Mouse (Mus musculus): Measurements from ENCODE around the gene 4930539E08Rik.
A peak's percentile ranks its signal among the peaks of the same experiment; 100 is the strongest.

The 4930539E08Rik gene

GRCm38 (mm10) chr17:28930392-28931074, 15.4 kb upstream of the 4930539E08Rik start:
- DNase-seq (ENCODE audit: low spot score), result peak; percentile 82

GRCm38 (mm10) chr17:28929369-28929768, 14.2 kb upstream of the 4930539E08Rik start:
- no peak for DNase-seq (ENCODE audit: low spot score)

- no peak for DNase-seq (ENCODE audit: low spot score)
These were observed 12.9 kb upstream of the 4930539E08Rik start for GRCm38 (mm10) chr17:28928004-28928403.

- no peak for DNase-seq (ENCODE audit: low spot score)
These were observed 11.9 kb upstream of the 4930539E08Rik start for GRCm38 (mm10) chr17:28926866-28927635.

GRCm38 (mm10) chr17:28926380-28926779, 11.3 kb upstream of the 4930539E08Rik start:
- DNase-seq (ENCODE audit: low spot score), result peak; percentile 34

GRCm38 (mm10) chr17:28924957-28925595, 10.0 kb upstream of the 4930539E08Rik start:
- DNase-seq (ENCODE audit: low spot score), result no peak

- DNase-seq (ENCODE audit: low spot score), result no peak
These were observed 7.0 kb upstream of the 4930539E08Rik start for GRCm38 (mm10) chr17:28922096-28922495.

- DNase-seq (ENCODE audit: low spot score), result peak; percentile 52
These were observed 6.0 kb upstream of the 4930539E08Rik start for GRCm38 (mm10) chr17:28921086-28921485.

GRCm38 (mm10) chr17:28916520-28916919, 1.4 kb upstream of the 4930539E08Rik start:
- no peak for DNase-seq (ENCODE audit: low spot score)

- DNase-seq (ENCODE audit: low spot score), result no peak
These were observed 1.2 kb downstream of the 4930539E08Rik start for GRCm38 (mm10) chr17:28913940-28914339.

GRCm38 (mm10) chr17:28913200-28913599, 1.9 kb downstream of the 4930539E08Rik start:
- peak; percentile 17 for DNase-seq (ENCODE audit: low spot score)

GRCm38 (mm10) chr17:28910139-28910538, 5.0 kb downstream of the 4930539E08Rik start:
- no peak for DNase-seq (ENCODE audit: low spot score)

GRCm38 (mm10) chr17:28909252-28909941, 5.7 kb downstream of the 4930539E08Rik start:
- DNase-seq (ENCODE audit: low spot score), result no peak

GRCm38 (mm10) chr17:28907959-28908358, 7.2 kb downstream of the 4930539E08Rik start:
- DNase-seq (ENCODE audit: low spot score), result no peak

GRCm38 (mm10) chr17:28905377-28905916, 9.7 kb downstream of the 4930539E08Rik start:
- DNase-seq (ENCODE audit: low spot score), result no peak

GRCm38 (mm10) chr17:28904546-28905376, 10.4 kb downstream of the 4930539E08Rik start:
- DNase-seq (ENCODE audit: low spot score), result no peak

GRCm38 (mm10) chr17:28901559-28901958, 13.6 kb downstream of the 4930539E08Rik start:
- DNase-seq (ENCODE audit: low spot score), result no peak

- DNase-seq (ENCODE audit: low spot score), result no peak
These were observed 15.7 kb downstream of the 4930539E08Rik start for GRCm38 (mm10) chr17:28899427-28899826.

- DNase-seq (ENCODE audit: low spot score), result no peak
These were observed 16.9 kb downstream of the 4930539E08Rik start for GRCm38 (mm10) chr17:28898249-28898648.

- DNase-seq (ENCODE audit: low spot score), result no peak
These were observed 17.3 kb downstream of the 4930539E08Rik start for GRCm38 (mm10) chr17:28897817-28898216.

Measured in ovary, adult 18-20 months (tissue).